Mouse (Mus musculus) limb, embryonic 14.5 days (tissue): ENCODE results near the gene Aspdh. TPM values are rescaled to one million over a fixed set of nuclear protein-coding genes. Genes with fewer than 3 reads are reported as not detected.
A peak's percentile ranks its signal among the peaks of the same experiment; 100 is the strongest.

Experiments used
- ATAC-seq: fragments of 200-750 bp; cut with Nextera tagmentation; 2 replicates; pipeline ENCODE4 v1.8.0; 2017; ENCODE audit warnings: low read depth, moderate number of reproducible peaks, moderate TSS enrichment; ENCODE audit not compliant: low FRiP score
- DNase-seq: peaks from one replicate; pipeline ENCODE4 v3.0.0-alpha.2; 2015; ENCODE audit warnings: low spot score
- H3K27ac ChIP-seq: fragments of 300-500 bp; sonication (generic); replicated peaks from 2 replicates; pipeline ENCODE4 v1.5.1; 2014; ENCODE audit warnings: low read depth, mild to moderate bottlenecking, low read length, moderate library complexity, mixed read lengths
- H3K27me3 ChIP-seq: fragments of 300-500 bp; sonication (generic); 2 replicates; pipeline ENCODE4 v1.6.1; 2014; ENCODE audit warnings: low read length, mixed read lengths; ENCODE audit not compliant: control insufficient read depth, insufficient read depth
- H3K36me3 ChIP-seq: fragments of 300-500 bp; sonication (generic); 2 replicates; pipeline ENCODE4 v1.6.1; 2014; ENCODE audit warnings: mild to moderate bottlenecking, low read length, moderate library complexity, mixed read lengths; ENCODE audit not compliant: control insufficient read depth, insufficient read depth
- H3K4me1 ChIP-seq: fragments of 300-500 bp; sonication (generic); 2 replicates; pipeline ENCODE4 v1.6.1; 2014; ENCODE audit warnings: antibody characterized with exemption, low read length, mixed read lengths; ENCODE audit not compliant: control insufficient read depth, insufficient read depth
- H3K4me2 ChIP-seq: fragments of 300-500 bp; sonication (generic); replicated peaks from 2 replicates; pipeline ENCODE4 v1.6.1; 2014; ENCODE audit warnings: low read depth, mild to moderate bottlenecking, low read length, moderate library complexity; ENCODE audit not compliant: severe bottlenecking
- H3K4me3 ChIP-seq: fragments of 300-500 bp; sonication (generic); replicated peaks from 2 replicates; pipeline ENCODE4 v1.5.1; 2014; ENCODE audit warnings: low read length
- H3K9ac ChIP-seq: fragments of 300-500 bp; sonication (generic); 2 replicates; pipeline ENCODE4 v1.6.1; 2014; ENCODE audit warnings: mild to moderate bottlenecking, low read depth, low read length, moderate library complexity; ENCODE audit not compliant: severe bottlenecking
- H3K9me3 ChIP-seq: fragments of 300-500 bp; sonication (generic); 2 replicates; pipeline ENCODE4 v1.6.1; 2016; ENCODE audit warnings: low read length; ENCODE audit not compliant: control insufficient read depth
- POLR2A ChIP-seq: fragments of 200-500 bp; IDR thresholded peaks from 2 replicates; pipeline ENCODE4 v1.8.0; 2012; ENCODE audit warnings: inconsistent platforms, mild to moderate bottlenecking, moderate library complexity, borderline replicate concordance; ENCODE audit not compliant: insufficient read depth, insufficient read length; ENCODE audit errors: extremely low read depth
- WGBS: fragments of 180-500 bp; shearing (Covaris S2); extraction: QIAGEN DNeasy Blood & Tissue Kit; methylation state at CpG from one replicate; pipeline ENCODE4 v1.1.7; 2014; 5-methylcytosine and 5-hydroxymethylcytosine counted together
- polyA plus RNA-seq, 2 experiments: library from polyadenylated mRNA; depleted of rRNA in 1 of 2; stranded (reverse) in 1 of 2; unstranded in 1 of 2; fragments of >200 nt; fragmentation: Nextera tagmentation in 1 of 2; extraction: Ambion mirVana in 1 of 2; gene quantifications; 2 replicates each; pipeline versions ENCODE4 v1.2.1 to v1.2.3; 2012 to 2014

Aspdh gene
- 1.8 and 3.1 TPM in 2 replicates for polyA plus RNA-seq (2012; rRNA removed)
- polyA plus RNA-seq (2014; fragmentation: Nextera tagmentation; extraction: Ambion mirVana), result 0.37 and 0.58 TPM in 2 replicates

DNA sequence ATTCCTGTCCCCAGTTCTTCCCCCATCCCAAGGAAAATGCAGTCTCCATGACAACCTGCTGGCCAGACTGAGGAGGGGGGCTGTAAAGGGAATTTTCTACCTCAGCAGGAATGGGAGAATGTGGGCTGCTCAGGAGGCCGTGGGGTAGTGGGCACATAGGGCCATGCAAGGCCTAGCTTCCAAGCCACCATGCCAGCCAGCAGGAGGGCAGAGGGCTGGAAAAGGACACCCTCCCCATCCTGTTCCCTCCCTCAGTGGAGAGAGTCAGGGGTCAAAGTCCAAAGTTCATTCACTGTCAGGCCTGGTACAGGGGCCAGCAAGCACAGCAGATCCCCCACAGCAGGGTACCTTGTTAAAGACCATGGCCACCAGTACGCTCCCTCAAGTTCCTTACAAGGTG, at the start of gene Aspdh:
TSS of gene Aspdh (plus strand) at position 281 of the 400 bp plus-strand sequence.
- peaks cover 2% of the 10 kb centered on the region; the same call in 1 of the 2 replicates for H3K4me1 ChIP-seq
- no peak within 1 kb of the TSS for H3K4me3 ChIP-seq
- DNase-seq (no peak), ATAC-seq (no peak)
- H3K9ac ChIP-seq, result no peak within 1 kb of the TSS
- no peak within 1 kb of the TSS for H3K27ac ChIP-seq
- H3K27me3 ChIP-seq, result peaks cover 39% of the 10 kb centered on the region
- no peak for TF ChIP-seq POLR2A
- no peak within 1 kb of the TSS for H3K4me2 ChIP-seq
- WGBS, result 46% methylated on average over 2 of the region's 2 CpGs
- peaks cover 9% of the 10 kb centered on the region; the same call in 1 of the 2 replicates for H3K36me3 ChIP-seq
- H3K9me3 ChIP-seq, result no peaks in the 10 kb centered on the region

DNA sequence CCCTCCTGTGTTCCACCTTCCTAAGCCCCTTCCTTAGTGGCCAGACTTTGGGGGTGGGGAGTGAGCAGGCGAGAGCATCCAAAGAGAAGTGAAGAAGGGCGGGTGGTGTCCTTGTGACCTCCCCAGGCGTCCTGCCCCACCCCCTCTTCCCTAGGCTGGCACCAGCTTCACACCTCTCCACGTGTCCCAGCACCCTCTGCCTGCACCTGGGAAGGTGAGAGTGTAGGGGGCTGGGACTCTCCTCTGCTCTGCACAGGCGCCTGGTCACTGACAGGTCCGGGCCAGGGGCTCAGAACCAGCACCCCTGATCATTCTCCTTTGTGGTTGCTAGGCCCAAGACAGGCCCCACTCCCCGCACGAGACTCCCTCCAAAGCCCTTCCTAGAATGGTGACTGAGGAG, 37.5 kb upstream of the Aspdh start:
- H3K27ac ChIP-seq, result no peak overlapping the region
- no peaks in the 10 kb centered on the region for H3K36me3 ChIP-seq
- H3K4me2 ChIP-seq, result peak overlapping the region; percentile 83
- peak overlapping the region; percentile 43 for H3K9ac ChIP-seq
- ATAC-seq (no peak), DNase-seq (no peak)
- peaks cover 24% of the 10 kb centered on the region for H3K27me3 ChIP-seq
- peak overlapping the region; percentile 58 for H3K4me3 ChIP-seq
- H3K9me3 ChIP-seq, result no peaks in the 10 kb centered on the region
- peaks cover 9% of the 10 kb centered on the region for H3K4me1 ChIP-seq
- TF ChIP-seq POLR2A, result no peak
- 8% methylated on average over 7 of the region's 8 CpGs for WGBS

DNA sequence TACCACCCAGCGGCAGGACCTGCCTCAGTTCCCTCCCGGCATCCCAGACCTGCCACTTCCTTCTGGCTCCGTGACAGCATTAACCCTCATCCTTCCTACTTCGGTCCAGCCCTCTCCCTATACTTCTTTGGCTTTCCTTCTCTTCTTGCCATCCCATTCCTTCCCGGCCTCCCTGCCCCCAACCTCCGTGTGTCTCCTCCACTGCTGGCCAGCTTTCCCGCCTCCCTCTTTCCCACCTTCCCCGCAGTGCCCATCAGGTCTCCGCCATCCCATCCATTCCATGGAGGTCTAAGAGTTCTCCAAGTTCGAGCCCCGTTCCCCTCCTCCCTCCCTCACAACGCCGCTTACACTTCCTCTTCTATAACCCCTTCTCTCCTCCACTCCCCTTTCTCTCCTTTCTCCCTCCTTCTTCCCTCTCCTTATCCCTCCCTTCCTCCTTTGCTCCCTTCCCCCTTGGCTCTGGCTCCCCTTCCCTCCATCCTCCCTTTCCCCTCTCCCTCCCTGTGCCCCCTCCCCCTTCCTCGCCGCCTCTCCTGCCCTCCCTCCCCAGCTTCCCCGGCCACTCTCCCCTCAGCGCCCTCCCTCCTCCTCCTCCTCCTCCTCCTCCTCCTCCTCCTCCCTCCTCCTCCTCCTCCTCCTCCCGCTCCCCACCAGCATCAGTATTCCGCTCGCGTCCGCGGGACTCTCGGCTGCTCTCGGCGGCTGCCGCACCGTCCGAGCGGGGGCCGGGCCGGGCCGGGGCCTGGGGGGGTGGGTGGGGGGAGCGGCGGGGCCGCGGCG, 36.8 kb upstream of the Aspdh start:
- DNase-seq (peak; percentile 21), ATAC-seq (peak; percentile 34)
- 0 out of 2 replicates have a peak, but pooled peaks have one; percentile 20 for TF ChIP-seq POLR2A
- Histone ChIP-seq H3K9me3 (no peaks in the 10 kb centered on the region), H3K4me2 (peak overlapping the region; percentile 83), H3K27me3 (peaks cover 24% of the 10 kb centered on the region), H3K27ac (no peak overlapping the region), H3K4me3 (peak overlapping the region; percentile 58), H3K4me1 (peaks cover 9% of the 10 kb centered on the region), H3K36me3 (no peaks in the 10 kb centered on the region), H3K9ac (peak overlapping the region; percentile 62)
- 5% methylated on average over 18 of the region's 38 CpGs for WGBS

DNA sequence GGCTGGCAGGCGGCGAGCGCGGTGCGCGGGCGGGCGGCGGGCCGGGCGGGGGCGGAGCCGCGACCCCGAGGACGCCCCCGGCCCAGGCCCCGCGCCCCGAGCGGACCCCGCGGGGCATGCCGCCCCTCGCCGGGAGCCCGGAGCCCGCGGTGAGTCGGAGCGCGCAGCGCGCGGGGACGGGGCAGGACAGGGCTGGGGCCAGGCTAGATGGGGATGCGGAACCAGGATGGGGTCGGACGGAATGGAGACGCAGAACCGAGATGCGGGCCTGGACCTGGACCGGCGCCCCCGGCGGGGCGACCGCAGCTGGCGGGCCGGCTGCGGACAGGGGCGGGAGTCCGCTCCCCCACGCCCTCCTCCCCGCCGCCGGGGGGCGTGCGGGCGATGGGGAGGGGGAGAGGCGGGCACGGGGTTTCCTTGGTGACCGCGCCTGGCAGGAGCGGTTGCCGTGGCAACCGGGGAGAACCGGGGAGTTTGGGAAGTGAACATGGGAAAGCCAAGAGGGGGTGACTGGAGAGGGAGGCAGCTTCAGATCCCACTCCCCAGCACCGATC, 36.1 kb upstream of the Aspdh start, which contains the start of gene Lrrc4b:
TSS of gene Lrrc4b (plus strand) at position 51 of the 554 bp plus-strand sequence.
- no peak for TF ChIP-seq POLR2A
- Histone ChIP-seq H3K9ac (peak within 1 kb of the TSS; percentile 62), H3K9me3 (no peaks in the 10 kb centered on the region), H3K27ac (no peak within 1 kb of the TSS), H3K36me3 (no peaks in the 10 kb centered on the region), H3K4me3 (peak within 1 kb of the TSS; percentile 58), H3K27me3 (peaks cover 24% of the 10 kb centered on the region), H3K4me2 (peak within 1 kb of the TSS; percentile 83), H3K4me1 (peaks cover 9% of the 10 kb centered on the region)
- WGBS, result under 1% methylated on average over 25 of the region's 69 CpGs
- peak; percentile 51 for ATAC-seq
- DNase-seq, result peak; percentile 31

DNA sequence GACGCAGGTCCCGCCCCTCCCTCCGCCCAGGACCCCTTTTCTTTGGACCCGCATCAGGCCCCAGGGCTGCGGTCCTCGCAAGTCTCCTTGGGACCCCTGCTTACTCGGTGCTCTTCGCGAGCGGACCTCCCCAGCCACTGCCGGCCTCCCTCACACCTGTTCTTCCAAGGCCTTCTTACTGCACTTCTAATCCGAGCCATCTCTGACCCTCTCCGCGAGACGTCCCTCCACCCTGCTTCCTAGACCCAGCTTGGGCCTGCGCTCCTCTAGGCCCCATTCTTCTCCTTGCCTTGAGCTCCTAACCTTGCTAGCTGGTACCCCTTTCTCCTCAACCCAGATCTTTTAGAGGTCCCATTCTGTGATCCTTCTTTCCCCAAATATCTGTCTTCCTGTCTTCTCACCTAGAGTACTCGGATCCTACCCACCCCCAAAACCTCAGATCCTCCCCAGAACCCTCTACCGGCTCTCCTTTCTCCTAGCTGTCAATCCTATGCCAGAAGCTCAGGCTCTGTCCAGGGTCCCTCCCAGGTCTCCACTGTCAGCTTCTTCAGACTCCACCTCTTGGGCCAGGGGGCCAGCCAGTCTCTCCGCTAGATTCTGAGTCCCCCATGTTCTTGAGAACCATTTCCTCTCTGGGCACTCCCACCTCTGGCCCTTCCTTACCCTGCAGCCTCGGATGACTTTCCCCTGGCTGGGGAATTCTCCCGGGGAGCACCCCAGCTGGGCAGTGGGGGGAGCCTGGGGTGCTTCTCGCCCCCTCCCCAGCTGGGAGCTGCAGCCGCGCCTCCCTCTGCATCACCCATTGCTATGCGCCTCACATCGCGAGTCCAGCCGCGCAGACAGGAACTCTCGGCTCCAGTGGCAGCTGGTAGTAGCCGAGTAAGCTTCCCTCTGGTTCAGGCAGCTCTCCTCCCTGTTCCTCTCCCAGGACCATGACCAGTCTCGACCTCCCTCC, 35.4 kb upstream of the Aspdh start:
- H3K9me3 ChIP-seq, result no peaks in the 10 kb centered on the region
- DNase-seq (no peak), ATAC-seq (no peak)
- no peak for TF ChIP-seq POLR2A
- peak overlapping the region; percentile 83 for H3K4me2 ChIP-seq
- peaks cover 24% of the 10 kb centered on the region for H3K27me3 ChIP-seq
- H3K9ac ChIP-seq, result peak overlapping the region; percentile 62
- H3K4me3 ChIP-seq, result peak overlapping the region; percentile 58
- 3% methylated on average over 32 of the region's 32 CpGs for WGBS
- peaks cover 9% of the 10 kb centered on the region for H3K4me1 ChIP-seq
- H3K36me3 ChIP-seq, result no peaks in the 10 kb centered on the region
- H3K27ac ChIP-seq, result no peak overlapping the region
